Mouse (Mus musculus): Measurements from ENCODE around the gene Mxi1. TPM values are rescaled to one million over a fixed set of nuclear protein-coding genes. Genes with fewer than 3 reads are reported as not detected.

Gene Mxi1
- total RNA-seq, 1 experiment from 2014 or later = 48.8 TPM

GRCm38 (mm10) chr19:53320264-53321110 is 10.2 kb downstream of the Mxi1 start:
- no peak for ATAC-seq (replicated peaks; ENCODE audit: low read depth, poor library complexity, severe bottlenecking)

GRCm38 (mm10) chr19:53321273-53321672 is 11.0 kb downstream of the Mxi1 start:
- ATAC-seq (replicated peaks; ENCODE audit: low read depth, poor library complexity, severe bottlenecking) = no peak

- ATAC-seq (replicated peaks; ENCODE audit: low read depth, poor library complexity, severe bottlenecking) = no peak
Observed at GRCm38 (mm10) chr19:53322438-53323048, 12.2 kb downstream of the Mxi1 start.

GRCm38 (mm10) chr19:53324866-53325265 is 14.5 kb downstream of the Mxi1 start:
- no peak for ATAC-seq (replicated peaks; ENCODE audit: low read depth, poor library complexity, severe bottlenecking)

- peak; percentile 57 for ATAC-seq (replicated peaks; ENCODE audit: low read depth, poor library complexity, severe bottlenecking)
Observed at GRCm38 (mm10) chr19:53325578-53326295, 15.4 kb downstream of the Mxi1 start.

- ATAC-seq (replicated peaks; ENCODE audit: low read depth, poor library complexity, severe bottlenecking) = peak; percentile 27
Observed at GRCm38 (mm10) chr19:53328116-53328515, 17.8 kb downstream of the Mxi1 start.

GRCm38 (mm10) chr19:53329221-53329991 is 19.1 kb downstream of the Mxi1 start:
- ATAC-seq (replicated peaks; ENCODE audit: low read depth, poor library complexity, severe bottlenecking) = peak; percentile 40

GRCm38 (mm10) chr19:53329992-53330381 is 19.7 kb downstream of the Mxi1 start:
- ATAC-seq (replicated peaks; ENCODE audit: low read depth, poor library complexity, severe bottlenecking) = peak; percentile 69

- ATAC-seq (replicated peaks; ENCODE audit: low read depth, poor library complexity, severe bottlenecking) = no peak
Observed at GRCm38 (mm10) chr19:53331882-53332500, 21.7 kb downstream of the Mxi1 start.

- ATAC-seq (replicated peaks; ENCODE audit: low read depth, poor library complexity, severe bottlenecking) = no peak
Observed at GRCm38 (mm10) chr19:53333730-53334129, 23.4 kb downstream of the Mxi1 start.

GRCm38 (mm10) chr19:53335241-53335640 is 24.9 kb downstream of the Mxi1 start:
- no peak for ATAC-seq (replicated peaks; ENCODE audit: low read depth, poor library complexity, severe bottlenecking)

GRCm38 (mm10) chr19:53340423-53340822 is 30.1 kb downstream of the Mxi1 start:
- no peak for ATAC-seq (replicated peaks; ENCODE audit: low read depth, poor library complexity, severe bottlenecking)

GRCm38 (mm10) chr19:53343174-53343881 is 33.0 kb downstream of the Mxi1 start:
- ATAC-seq (replicated peaks; ENCODE audit: low read depth, poor library complexity, severe bottlenecking) = no peak

- no peak for ATAC-seq (replicated peaks; ENCODE audit: low read depth, poor library complexity, severe bottlenecking)
Observed at GRCm38 (mm10) chr19:53344062-53344461, 33.7 kb downstream of the Mxi1 start.

GRCm38 (mm10) chr19:53345766-53346165 is 35.4 kb downstream of the Mxi1 start:
- no peak for ATAC-seq (replicated peaks; ENCODE audit: low read depth, poor library complexity, severe bottlenecking)

GRCm38 (mm10) chr19:53353864-53354263 is 43.5 kb downstream of the Mxi1 start:
- no peak for ATAC-seq (replicated peaks; ENCODE audit: low read depth, poor library complexity, severe bottlenecking)

GRCm38 (mm10) chr19:53354271-53355000 is 44.1 kb downstream of the Mxi1 start:
- ATAC-seq (replicated peaks; ENCODE audit: low read depth, poor library complexity, severe bottlenecking) = no peak

- ATAC-seq (replicated peaks; ENCODE audit: low read depth, poor library complexity, severe bottlenecking) = no peak
Observed at GRCm38 (mm10) chr19:53355065-53355464, 44.7 kb downstream of the Mxi1 start.
